Mouse (Mus musculus) heart, embryonic 12.5 days (tissue): ENCODE results near the gene 4930590J08Rik. TPM values are rescaled to one million over a fixed set of nuclear protein-coding genes. Genes with fewer than 3 reads are reported as not detected.
A peak's percentile ranks its signal among the peaks of the same experiment; 100 is the strongest.
"Not testable (repeated sequence)": the region's sequence is repeated elsewhere in the genome, so short reads cannot be mapped to it uniquely, and the experiment has no call there.

Experiments used
- ATAC-seq: fragments of 200-750 bp; cut with Nextera tagmentation; 2 replicates; pipeline ENCODE4 v1.8.0; 2017; ENCODE audit warnings: moderate TSS enrichment, moderate library complexity; ENCODE audit not compliant: insufficient number of reproducible peaks, low FRiP score
- H3K27ac ChIP-seq: fragments of 300-500 bp; sonication (generic); 2 replicates; pipeline ENCODE4 v1.5.1; 2016; ENCODE audit warnings: mild to moderate bottlenecking, moderate library complexity; ENCODE audit not compliant: poor library complexity, severe bottlenecking
- H3K27me3 ChIP-seq: fragments of 300-500 bp; sonication (generic); replicated peaks from 2 replicates; pipeline ENCODE4 v1.6.1; 2016; ENCODE audit warnings: mild to moderate bottlenecking, moderate library complexity
- H3K36me3 ChIP-seq: fragments of 300-500 bp; sonication (generic); 2 replicates; pipeline ENCODE4 v1.6.1; 2016; ENCODE audit warnings: mild to moderate bottlenecking, moderate library complexity
- H3K4me1 ChIP-seq: fragments of 300-500 bp; sonication (generic); replicated peaks from 2 replicates; pipeline ENCODE4 v1.6.1; 2016; ENCODE audit warnings: mild to moderate bottlenecking
- H3K4me2 ChIP-seq: fragments of 300-500 bp; sonication (generic); 2 replicates; pipeline ENCODE4 v1.6.1; 2016; ENCODE audit warnings: mild to moderate bottlenecking, moderate library complexity
- H3K4me3 ChIP-seq: fragments of 300-500 bp; sonication (generic); 2 replicates; pipeline ENCODE4 v1.5.1; 2016; ENCODE audit warnings: mild to moderate bottlenecking
- H3K9ac ChIP-seq: fragments of 300-500 bp; sonication (generic); 2 replicates; pipeline ENCODE4 v1.6.1; 2016; ENCODE audit warnings: mild to moderate bottlenecking, moderate library complexity
- H3K9me3 ChIP-seq: fragments of 300-500 bp; sonication (generic); replicated peaks from 2 replicates; pipeline ENCODE4 v1.6.1; 2016; ENCODE audit warnings: mild to moderate bottlenecking, moderate library complexity
- WGBS: fragments of 180-500 bp; shearing (Covaris S2); methylation state at CpG from one replicate; pipeline ENCODE4 v1.1.7; 2016; 5-methylcytosine and 5-hydroxymethylcytosine counted together
- polyA plus RNA-seq: library from polyadenylated mRNA; unstranded; fragments of >200 nt; fragmentation: Nextera tagmentation; extraction: Ambion mirVana; gene quantifications from 2 replicates; pipeline ENCODE4 v1.2.1, GENCODE M21; 2016

Gene 4930590J08Rik
- polyA plus RNA-seq, 1 experiment from 2014 or later: 0.54 TPM

DNA sequence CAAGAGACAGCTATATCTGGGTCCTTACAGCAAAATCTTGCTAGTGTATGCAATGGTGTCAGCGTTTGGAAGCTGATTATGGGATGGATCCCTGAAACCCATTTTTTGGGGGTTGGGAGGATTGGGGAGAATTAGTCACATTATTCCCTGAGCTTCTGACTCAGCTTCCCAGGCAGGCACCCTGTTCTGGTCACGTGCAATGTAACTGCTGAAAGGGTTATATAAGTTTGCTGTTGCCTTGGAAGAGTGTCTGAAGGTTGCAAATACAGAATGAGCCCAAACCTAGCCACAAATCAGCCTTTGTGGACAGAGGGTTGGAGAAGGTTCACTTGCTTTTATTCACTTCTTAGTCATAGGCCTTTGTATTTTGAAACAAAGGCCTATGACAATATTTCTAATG, 10.8 kb upstream of the 4930590J08Rik start:
- no peak for ATAC-seq
- no peak overlapping the region for H3K4me3 ChIP-seq
- H3K9ac ChIP-seq: no peak overlapping the region
- H3K4me1 ChIP-seq: no peaks in the 10 kb centered on the region
- H3K4me2 ChIP-seq: no peak overlapping the region
- no peaks in the 10 kb centered on the region for H3K27me3 ChIP-seq
- no peak overlapping the region for H3K27ac ChIP-seq
- 89% methylated on average over 2 of the region's 2 CpGs for WGBS
- H3K36me3 ChIP-seq: peaks cover 84% of the 10 kb centered on the region
- no peaks in the 10 kb centered on the region for H3K9me3 ChIP-seq

DNA sequence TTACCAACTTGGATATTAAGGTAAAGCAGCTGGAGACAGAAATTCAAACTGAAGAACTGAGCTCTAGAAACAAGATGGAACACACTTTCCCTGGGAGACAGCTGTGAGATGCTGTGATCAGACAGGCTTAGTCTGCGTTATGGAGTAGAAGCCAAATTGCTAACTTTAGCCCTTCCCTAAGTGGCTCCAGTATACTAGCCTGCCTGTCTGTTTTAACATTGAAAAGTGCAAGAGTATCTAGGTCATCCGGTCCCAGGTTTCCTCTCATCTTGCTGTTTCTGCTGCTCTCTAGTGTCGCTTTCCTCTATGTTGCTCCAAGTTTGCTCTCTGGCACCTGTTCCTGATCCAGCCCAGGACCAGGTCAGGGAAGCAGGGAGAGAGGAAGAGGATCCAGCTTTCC, 5.8 kb upstream of the 4930590J08Rik start:
- H3K9me3 ChIP-seq: no peaks in the 10 kb centered on the region
- peaks cover 83% of the 10 kb centered on the region for H3K36me3 ChIP-seq
- no peak overlapping the region for H3K4me2 ChIP-seq
- no peaks in the 10 kb centered on the region for H3K4me1 ChIP-seq
- H3K27ac ChIP-seq: no peak overlapping the region
- H3K9ac ChIP-seq: no peak overlapping the region
- no peak for ATAC-seq
- WGBS: 84% methylated on average over 3 of the region's 3 CpGs
- H3K27me3 ChIP-seq: no peaks in the 10 kb centered on the region
- H3K4me3 ChIP-seq: no peak overlapping the region

DNA sequence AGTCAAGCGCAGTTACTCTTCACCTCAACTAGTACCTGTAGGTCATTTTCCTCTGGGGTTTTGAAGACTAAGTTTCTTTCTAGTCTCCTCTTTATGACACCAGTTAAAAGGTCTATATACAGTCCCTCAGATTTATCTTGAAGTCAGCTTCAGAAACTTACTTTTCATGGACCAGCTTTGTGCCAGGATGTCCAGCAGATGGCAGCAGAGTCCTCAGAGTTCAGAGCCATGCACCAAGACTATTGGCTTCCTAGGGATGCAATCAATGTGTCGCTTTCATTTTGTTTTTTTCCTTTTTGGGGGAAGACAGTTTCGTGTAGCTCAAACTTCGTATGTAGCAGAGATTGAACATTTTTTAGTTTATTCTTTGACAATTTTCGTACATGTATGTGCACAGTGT, 1.1 kb upstream of the 4930590J08Rik start:
- H3K9ac ChIP-seq: no peak overlapping the region
- H3K36me3 ChIP-seq: peaks cover 47% of the 10 kb centered on the region
- no peak overlapping the region for H3K27ac ChIP-seq
- 29% methylated on average over 5 of the region's 5 CpGs for WGBS
- ATAC-seq: peak; percentile 51; the same call in 1 of the 2 replicates
- H3K4me2 ChIP-seq: no peak overlapping the region
- H3K27me3 ChIP-seq: no peaks in the 10 kb centered on the region
- no peaks in the 10 kb centered on the region for H3K4me1 ChIP-seq
- H3K4me3 ChIP-seq: no peak overlapping the region
- no peaks in the 10 kb centered on the region for H3K9me3 ChIP-seq

DNA sequence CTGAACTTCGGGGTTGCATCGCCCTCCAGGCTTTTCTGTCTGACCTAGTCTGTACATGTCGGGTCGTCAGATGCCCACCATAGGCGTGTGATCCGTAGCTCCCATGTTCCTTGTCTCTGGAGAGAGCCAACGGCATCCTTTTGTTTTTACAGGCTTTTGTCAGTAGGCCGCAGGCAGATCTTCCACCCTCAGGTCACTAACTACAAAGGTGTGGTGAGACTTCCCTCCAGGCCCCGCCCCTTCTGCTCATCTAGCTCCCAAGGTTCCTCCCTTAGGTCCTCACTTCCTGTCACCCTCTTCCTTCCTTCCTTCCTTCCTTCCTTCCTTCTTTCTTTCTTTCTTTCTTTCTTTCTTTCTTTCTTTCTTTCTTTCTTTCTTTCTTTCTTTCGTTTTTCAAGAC, 11.4 kb downstream of the 4930590J08Rik start:
- ATAC-seq: no peak
- no peak overlapping the region for H3K4me3 ChIP-seq
- H3K4me1 ChIP-seq: no peaks in the 10 kb centered on the region; the same call in 1 of the 2 replicates
- no peak overlapping the region for H3K27ac ChIP-seq
- no peak overlapping the region for H3K4me2 ChIP-seq
- no peaks in the 10 kb centered on the region for H3K36me3 ChIP-seq
- no peak overlapping the region for H3K9ac ChIP-seq
- H3K9me3 ChIP-seq: no peaks in the 10 kb centered on the region
- 0 out of 2 replicates have a peak, but pooled peaks cover 3% of the 10 kb centered on the region for H3K27me3 ChIP-seq
- WGBS: 85% methylated on average over 10 of the region's 10 CpGs

DNA sequence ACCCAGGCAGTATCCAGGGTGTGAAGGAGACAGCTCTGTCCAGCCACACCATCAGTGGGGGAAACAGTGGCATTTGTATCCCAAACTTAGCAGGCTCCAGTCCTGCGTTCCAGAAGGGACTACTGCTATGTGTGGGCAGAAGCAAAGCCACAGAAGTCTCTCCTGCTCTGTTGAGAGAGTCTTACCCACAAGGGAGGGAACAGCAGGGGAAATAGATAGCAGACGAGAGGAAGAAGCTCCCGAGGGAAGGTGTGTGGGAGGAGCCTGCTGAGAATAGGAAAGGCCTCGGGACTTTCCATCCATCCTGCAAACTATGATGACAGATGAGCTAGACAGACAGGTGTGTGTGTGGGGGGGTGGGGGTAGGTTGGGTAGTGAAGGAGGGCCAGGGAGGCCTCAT, 14.7 kb downstream of the 4930590J08Rik start:
- no peak overlapping the region for H3K27ac ChIP-seq
- 30% methylated on average over 4 of the region's 4 CpGs for WGBS
- no peaks in the 10 kb centered on the region for H3K36me3 ChIP-seq
- 0 out of 2 replicates have a peak, but pooled peaks cover 3% of the 10 kb centered on the region for H3K27me3 ChIP-seq
- no peaks in the 10 kb centered on the region; the same call in 1 of the 2 replicates for H3K4me1 ChIP-seq
- H3K9ac ChIP-seq: no peak overlapping the region
- H3K4me2 ChIP-seq: no peak overlapping the region
- no peaks in the 10 kb centered on the region for H3K9me3 ChIP-seq
- ATAC-seq: no peak
- H3K4me3 ChIP-seq: no peak overlapping the region

DNA sequence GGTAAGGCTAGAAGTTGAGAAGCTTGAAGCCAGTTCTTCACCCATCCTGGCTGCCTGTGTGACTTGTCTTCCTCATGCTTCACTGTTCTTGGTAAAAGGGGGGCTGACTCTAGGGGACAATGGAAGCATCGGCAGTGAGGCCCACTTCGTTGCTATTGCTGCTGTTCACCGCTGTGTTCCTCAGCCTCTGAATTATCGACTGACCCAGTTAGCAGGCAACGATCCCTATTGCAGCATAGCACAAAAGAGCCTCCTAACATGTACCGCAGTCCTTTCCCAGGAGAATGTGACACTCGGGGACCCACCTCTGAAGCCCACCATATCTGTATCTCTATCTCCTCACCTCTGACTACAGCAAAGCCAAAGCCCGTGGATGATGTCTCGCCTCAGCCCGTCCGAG, 15.1 kb downstream of the 4930590J08Rik start:
- no peak overlapping the region for H3K4me2 ChIP-seq
- no peaks in the 10 kb centered on the region for H3K9me3 ChIP-seq
- no peaks in the 10 kb centered on the region; the same call in 1 of the 2 replicates for H3K4me1 ChIP-seq
- H3K9ac ChIP-seq: no peak overlapping the region
- H3K36me3 ChIP-seq: no peaks in the 10 kb centered on the region
- no peak overlapping the region for H3K4me3 ChIP-seq
- 0 out of 2 replicates have a peak, but pooled peaks cover 3% of the 10 kb centered on the region for H3K27me3 ChIP-seq
- ATAC-seq: no peak
- no peak overlapping the region for H3K27ac ChIP-seq
- 76% methylated on average over 11 of the region's 11 CpGs for WGBS

DNA sequence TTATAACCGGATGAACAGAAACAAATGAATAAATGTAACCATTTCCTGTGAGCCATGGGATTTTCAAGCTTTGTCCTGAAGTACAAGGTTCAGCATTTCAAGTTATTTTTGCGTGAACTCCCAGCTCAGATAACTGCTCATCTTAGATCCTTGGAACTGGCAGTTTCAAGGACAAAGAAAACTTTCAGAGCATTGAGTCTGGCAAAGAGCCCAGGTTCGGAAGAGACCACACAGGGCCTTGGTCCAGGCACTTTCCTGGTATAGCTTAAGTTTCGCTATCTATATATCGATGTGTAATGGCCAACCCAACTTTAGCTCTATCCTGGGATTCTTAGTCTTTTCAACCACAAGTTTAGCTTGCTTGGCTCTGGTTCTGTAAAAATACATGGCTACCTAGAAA, 28.6 kb downstream of the 4930590J08Rik start:
- no peak overlapping the region for H3K27ac ChIP-seq
- H3K36me3 ChIP-seq: no peaks in the 10 kb centered on the region
- peaks cover under 1% of the 10 kb centered on the region; the same call in 1 of the 2 replicates for H3K27me3 ChIP-seq
- H3K4me1 ChIP-seq: peaks cover 2% of the 10 kb centered on the region; the same call in 1 of the 2 replicates
- H3K9ac ChIP-seq: no peak overlapping the region
- no peaks in the 10 kb centered on the region for H3K9me3 ChIP-seq
- H3K4me2 ChIP-seq: no peak overlapping the region
- ATAC-seq: no peak
- WGBS: 59% methylated on average over 5 of the region's 5 CpGs
- H3K4me3 ChIP-seq: no peak overlapping the region

DNA sequence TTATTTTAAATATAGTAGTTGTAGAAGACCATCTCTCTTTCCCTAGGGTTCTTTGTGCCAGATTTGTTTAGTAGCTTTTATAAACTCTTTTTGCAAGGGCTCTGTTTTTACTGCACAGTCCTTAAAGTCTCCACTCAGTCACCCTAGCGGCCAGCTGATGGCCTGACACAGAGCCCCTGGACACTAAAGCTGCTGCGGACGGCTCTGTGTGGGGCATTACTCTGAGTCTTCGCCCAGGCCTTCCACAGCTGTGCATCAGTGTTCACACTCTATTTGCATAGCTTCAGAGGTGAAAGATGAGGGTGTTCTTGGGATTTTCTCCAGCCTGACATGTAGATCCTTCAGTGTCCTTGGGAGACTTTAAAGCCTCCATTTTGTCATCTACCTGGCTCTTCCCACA, 35.9 kb downstream of the 4930590J08Rik start:
- Histone ChIP-seq H3K27me3 (peaks cover 13% of the 10 kb centered on the region), H3K4me3 (no peak overlapping the region), H3K4me1 (0 out of 2 replicates have a peak, but pooled peaks cover 1% of the 10 kb centered on the region), H3K4me2 (no peak overlapping the region), H3K9ac (no peak overlapping the region), H3K9me3 (no peaks in the 10 kb centered on the region), H3K27ac (no peak overlapping the region), H3K36me3 (no peaks in the 10 kb centered on the region)
- no peak for ATAC-seq
- WGBS: 61% methylated on average over 4 of the region's 4 CpGs

DNA sequence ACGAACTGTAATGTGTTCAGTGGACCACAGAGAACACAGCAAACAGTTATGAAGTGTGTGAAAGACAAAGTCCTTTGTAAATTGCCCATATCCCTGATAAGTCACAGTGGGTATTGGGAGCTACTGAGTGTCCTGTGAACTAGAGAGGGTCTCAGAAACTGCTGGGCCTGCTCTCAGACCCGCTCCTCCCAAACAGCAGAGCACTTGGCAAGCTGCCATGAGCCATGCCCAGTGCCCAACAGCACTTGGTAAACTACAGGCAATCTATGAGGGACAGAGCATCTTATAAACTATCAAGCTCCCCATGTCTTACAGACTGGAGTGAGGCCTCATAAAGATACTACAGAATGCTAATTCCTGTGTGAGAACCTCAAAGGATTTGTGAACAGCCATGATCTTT, 45.8 kb downstream of the 4930590J08Rik start:
- whole genome bisulfite sequencing: 67% methylated on average over 2 of the region's 2 CpGs
- no peaks in the 10 kb centered on the region for H3K9me3 ChIP-seq
- no peaks in the 10 kb centered on the region for H3K4me1 ChIP-seq
- no peak overlapping the region for H3K4me2 ChIP-seq
- no peak overlapping the region for H3K9ac ChIP-seq
- H3K27me3 ChIP-seq: 0 out of 2 replicates have a peak, but pooled peaks cover 12% of the 10 kb centered on the region
- no peak overlapping the region for H3K4me3 ChIP-seq
- no peak overlapping the region for H3K27ac ChIP-seq
- H3K36me3 ChIP-seq: no peaks in the 10 kb centered on the region
- no peak for ATAC-seq

DNA sequence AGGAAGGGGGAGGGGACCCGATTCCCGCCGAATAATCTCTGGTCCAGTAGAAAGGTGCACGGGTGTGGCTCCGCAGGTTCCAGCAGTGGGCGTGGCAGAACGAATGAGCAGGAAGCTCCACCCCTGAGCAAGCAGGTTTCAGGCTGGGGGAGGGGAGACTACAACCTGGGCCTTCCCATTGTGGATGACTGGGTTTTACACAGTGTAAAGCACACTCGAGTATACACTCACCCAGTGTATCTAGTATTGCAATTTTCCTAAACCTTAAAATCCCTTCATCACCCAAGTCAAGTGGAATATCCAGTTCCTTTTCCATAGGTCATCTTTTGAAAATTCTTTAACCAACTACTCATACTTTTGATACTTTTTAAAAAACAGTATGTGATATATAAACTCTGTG, 55.4 kb downstream of the 4930590J08Rik start:
- not testable (repeated sequence) for H3K36me3 ChIP-seq, H3K4me3 ChIP-seq, H3K9me3 ChIP-seq, ATAC-seq, H3K27ac ChIP-seq, H3K4me2 ChIP-seq, H3K9ac ChIP-seq
- Histone ChIP-seq H3K27me3 (peaks cover 22% of the 10 kb centered on the region), H3K4me1 (peaks cover 12% of the 10 kb centered on the region)
- 16% methylated on average over 3 of the region's 8 CpGs for WGBS

DNA sequence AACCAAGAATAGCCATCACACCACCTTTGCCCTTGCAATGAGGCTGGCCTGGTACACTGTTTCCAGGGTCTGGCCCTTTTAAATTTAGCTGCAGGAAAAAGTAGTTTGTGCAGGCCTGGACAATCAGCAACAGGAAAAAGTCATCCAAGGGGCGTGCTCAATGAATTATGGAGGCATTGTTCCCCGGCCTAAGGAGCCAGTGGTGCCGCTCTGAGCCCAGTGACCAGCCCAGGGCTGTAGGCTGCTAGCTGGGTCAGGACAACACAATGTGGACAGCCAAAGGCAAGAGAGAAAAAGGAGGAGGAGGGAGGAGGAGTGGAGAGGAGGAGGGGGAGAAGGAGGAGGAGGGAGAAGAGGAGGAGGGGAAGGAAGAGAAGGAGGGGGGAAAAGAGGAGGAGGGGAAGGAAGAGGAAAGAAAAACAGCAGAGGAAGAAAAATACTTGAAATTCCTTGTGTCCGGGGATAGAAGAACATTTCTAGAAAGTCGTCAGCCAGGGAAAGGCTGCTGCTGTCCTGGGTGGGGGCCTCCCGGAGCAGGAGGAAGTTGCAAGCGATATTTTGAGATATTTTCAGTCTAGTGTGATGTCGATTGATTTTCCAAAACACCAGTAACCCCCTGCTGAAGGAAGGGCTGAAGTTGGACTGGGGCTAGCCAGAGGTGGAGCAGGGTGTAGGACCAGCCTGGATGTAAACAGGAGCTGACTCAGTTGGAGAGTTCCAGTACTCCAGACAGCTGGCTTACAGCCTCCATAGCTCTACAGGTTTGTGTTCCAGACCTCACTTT, 57.6 kb downstream of the 4930590J08Rik start:
- H3K4me1 ChIP-seq: peaks cover 12% of the 10 kb centered on the region
- ATAC-seq: peak; percentile 80
- H3K27ac ChIP-seq: peak overlapping the region; percentile 79
- H3K27me3 ChIP-seq: peaks cover 16% of the 10 kb centered on the region
- no peak overlapping the region for H3K4me3 ChIP-seq
- H3K36me3 ChIP-seq: no peaks in the 10 kb centered on the region
- WGBS: 23% methylated on average over 8 of the region's 8 CpGs
- H3K9me3 ChIP-seq: no peaks in the 10 kb centered on the region
- peak overlapping the region; percentile 45; the same call in 1 of the 2 replicates for H3K4me2 ChIP-seq
- H3K9ac ChIP-seq: no peak overlapping the region
